Mouse (Mus musculus): ENCODE measurements at regions not wholly inside any gene's neighbourhood (a gene's known extent, or its start where the extent isn't known, plus 50 kb on each side); places are given as distances from the start of the nearest gene placed in this dataset.

DNA sequence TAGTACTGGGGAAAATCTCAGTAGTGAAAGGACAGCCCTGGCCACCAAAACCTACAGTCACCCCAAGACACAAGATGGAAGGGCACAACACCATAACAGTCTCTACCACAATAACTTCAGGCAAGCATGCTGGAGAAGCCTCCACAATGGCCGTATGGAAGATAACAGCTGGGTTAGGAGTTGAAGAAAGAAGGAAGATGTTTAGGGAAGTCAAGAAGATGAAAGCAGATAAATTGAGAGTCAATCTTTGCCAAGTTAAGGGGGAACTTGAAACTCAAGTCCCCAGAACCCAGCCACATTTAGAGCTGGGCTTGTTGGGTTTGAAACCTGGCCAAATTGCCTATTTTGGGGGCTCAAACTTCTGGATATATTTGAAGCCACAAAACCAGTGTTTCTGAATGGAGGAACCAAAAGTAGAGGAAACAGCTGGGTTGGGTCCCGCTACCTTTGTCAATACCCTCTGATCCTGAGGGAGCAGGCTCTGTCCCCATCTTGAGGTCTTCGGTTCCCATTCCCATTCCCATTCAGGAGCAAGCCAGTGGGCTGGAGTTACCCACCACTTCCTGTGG, 147.8 kb downstream of the Cdc5l start:
- DNase-seq, result no peak

DNA sequence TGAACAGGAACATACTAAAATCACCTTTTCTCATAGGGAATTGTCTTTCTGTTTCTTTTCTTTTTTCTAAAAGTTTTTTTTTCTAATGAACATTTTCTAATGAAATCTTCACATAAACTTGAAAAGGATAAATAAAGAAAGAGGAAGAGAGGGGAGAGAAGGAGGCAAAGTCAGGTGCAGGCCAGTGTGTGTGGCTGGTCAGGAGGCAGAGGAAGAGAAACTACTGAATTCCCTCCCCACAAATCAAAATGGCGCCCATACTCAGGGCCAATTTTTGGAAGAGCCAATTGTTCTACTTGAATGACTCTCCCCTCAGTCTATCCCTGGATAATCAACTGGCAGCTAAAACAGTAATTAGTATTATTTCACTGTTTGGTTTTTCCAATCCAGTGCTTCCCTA, 152.0 kb downstream of the Cdc5l start:
- no peak for DNase-seq

- DNase-seq, result no peak
Measured at GRCm38 (mm10) chr17:45279811-45280205, 153.7 kb downstream of the Cdc5l start.

DNA sequence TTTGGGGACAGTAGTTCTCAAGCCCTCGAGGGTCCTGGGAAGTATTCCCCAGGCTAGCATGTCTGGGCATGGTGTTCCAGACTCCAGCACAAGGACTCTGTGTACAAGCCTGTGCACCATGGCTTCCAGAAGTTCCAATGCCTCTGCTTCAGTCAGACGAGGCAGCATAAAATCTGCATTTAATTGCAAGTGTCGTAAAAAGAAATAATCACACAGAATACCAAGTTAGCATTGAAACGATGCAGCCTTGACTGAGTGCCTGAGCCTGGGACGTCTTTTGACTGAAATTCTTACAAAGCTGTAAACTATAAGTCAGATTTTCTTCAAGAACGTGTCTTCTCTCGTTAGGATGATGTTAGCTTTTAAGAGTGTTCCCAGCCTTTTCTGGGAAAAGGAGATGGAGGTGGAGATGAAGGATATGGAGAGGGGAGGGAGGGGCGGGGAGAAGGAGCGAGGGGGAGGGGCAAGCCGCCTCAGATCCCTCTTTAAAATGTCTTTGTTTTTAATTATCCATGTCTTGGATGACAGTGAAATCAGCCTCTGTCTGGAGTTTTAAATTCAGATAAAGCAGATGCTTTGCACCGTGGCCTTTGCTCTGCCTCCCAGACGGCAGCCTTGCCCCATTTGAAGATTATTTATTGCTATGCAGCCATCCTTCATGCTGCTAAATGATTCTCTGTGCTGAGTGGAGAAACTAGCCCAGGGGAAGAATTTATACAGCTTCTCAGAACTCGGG, 154.3 kb downstream of the Cdc5l start:
- DNase-seq, result peak; percentile 46

DNA sequence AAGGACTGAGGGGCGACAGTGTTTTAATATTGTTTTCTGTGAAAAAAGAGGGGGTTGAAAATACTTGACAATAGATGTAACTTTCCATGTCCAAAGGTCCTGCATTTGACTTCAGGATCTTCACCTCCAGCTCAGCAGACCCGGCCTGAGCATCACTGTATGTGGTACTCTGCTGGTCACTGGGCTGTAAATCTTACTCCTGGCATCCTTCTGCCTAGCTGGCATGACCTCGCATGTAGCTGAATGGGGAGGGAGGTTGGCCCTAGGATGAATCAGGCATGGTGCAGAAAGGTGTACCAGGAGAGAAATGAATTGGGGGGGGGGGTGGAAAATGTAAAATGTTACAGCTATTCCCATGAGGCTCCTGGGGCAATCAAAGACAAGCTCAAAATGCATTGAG, 156.0 kb downstream of the Cdc5l start:
- DNase-seq, result no peak

DNA sequence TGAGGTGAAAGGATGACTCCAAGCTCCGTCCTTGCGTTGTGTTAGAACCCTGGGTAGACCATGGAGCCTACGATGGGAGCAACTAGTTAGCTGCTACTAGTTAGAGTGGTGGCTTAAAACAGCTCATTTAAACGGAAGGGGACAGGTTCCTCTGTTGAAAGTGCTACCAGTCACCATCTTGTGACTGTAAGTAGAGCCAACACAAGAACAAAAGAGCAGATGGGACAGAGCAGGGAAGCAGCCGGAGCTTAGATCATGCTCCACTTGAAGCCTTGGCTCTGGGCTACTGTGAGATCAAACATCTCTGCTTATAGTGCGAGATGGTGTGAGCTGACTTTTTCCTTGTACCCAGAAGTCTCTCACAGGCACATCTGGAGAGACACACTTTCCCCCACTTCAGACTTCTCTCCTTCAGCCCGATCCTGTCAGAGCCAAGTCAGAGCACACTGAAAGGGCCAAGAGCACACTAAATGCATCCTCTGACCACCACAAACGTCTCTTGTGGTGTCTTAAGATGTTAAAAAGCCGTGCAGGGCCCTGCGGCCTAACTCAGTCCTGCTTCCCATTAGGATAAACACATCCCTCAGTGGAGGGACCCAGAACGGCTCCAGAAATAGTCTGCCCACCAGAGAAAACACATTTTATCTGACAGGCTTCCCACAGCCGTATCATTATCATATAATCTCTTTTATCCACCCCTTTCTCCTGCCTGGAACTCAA, 156.7 kb downstream of the Cdc5l start:
- no peak for DNase-seq

GRCm38 (mm10) chr17:45274894-45275293, 158.6 kb downstream of the Cdc5l start:
- peak; percentile 58 for DNase-seq

- no peak for DNase-seq
Measured at GRCm38 (mm10) chr17:45266776-45267175, 166.8 kb downstream of the Cdc5l start.

- DNase-seq, result no peak
Measured at GRCm38 (mm10) chr17:45265587-45265986, 167.9 kb downstream of the Cdc5l start.

GRCm38 (mm10) chr17:45264434-45264833, 169.1 kb downstream of the Cdc5l start:
- DNase-seq, result no peak

DNA sequence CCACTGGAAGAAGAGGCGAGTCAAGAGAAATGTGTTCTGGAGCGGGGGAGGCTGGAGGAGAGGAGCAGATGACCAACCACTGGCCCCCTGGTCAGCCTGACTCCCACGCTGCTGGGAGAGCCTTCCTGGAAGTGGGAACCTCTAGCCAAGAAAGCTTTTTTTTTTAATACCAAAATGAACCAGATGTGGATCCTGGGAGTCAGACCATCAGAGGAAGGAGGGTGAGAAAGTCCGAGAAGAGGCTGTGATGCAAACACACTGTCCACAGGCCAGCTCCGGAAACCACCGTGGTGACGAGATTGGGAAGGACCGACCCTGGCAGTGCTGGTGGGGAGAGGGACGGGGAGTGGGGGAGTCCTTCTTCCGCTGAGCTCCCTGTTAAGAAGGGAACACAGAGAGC, 173.1 kb downstream of the Cdc5l start:
- no peak for DNase-seq

GRCm38 (mm10) chr17:45258007-45258406, 175.5 kb downstream of the Cdc5l start:
- no peak for DNase-seq

- no peak for DNase-seq
Measured at GRCm38 (mm10) chr17:45252593-45253230, 180.8 kb downstream of the Cdc5l start.

DNA sequence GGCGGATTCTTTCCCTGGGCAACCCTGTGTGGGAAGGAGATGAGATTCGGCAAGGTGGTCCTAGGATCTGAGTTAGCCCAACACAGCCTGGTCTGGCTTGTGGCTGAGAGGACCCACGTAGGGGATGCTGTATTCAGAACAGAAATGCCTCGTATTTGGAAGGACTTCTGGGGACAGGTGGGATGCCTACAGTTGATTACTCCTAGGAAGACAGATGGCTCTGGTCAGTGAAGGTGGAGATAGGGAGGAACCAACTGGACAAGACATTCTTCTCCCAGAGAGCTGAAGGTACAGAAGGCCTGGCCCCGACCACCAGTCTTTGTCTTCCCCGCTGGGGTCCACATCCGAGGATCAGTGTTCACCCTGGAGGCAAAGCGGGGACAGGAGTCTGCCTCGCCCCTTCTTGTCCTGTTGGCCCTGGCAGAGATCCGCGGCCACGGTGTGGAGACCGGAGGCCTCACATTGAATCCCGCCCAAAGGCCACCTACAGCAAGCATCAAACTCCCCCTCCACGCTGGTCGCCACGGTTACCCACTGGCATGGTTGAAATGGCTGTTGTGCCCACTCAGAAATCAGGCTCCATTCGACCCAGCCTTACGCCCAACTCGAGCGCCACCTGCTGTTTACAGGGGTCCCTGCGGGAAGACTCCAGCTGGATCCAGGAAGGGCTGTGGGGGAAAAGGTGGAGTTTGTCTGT, 182.4 kb downstream of the Cdc5l start:
- DNase-seq, result peak; percentile 87

DNA sequence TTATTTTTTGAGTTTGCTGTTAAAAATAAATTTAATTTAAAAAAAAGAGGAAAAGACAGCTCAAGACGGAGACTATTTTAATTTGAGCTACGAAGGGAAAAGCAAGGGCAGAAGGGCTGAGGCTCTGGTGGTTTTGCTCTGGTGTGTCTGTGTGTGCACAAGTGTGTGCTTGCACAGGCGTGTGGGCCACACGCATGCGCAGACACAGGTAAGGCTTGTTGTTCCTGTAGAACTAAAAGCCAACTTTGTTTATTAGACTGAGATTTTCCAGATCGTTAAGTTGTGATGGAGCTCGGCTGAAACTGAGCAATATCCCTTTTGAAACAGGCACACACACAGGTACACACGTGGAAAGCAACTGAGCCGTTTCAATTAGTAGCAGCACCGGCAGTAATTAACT, 183.1 kb downstream of the Cdc5l start:
- DNase-seq, result no peak

DNA sequence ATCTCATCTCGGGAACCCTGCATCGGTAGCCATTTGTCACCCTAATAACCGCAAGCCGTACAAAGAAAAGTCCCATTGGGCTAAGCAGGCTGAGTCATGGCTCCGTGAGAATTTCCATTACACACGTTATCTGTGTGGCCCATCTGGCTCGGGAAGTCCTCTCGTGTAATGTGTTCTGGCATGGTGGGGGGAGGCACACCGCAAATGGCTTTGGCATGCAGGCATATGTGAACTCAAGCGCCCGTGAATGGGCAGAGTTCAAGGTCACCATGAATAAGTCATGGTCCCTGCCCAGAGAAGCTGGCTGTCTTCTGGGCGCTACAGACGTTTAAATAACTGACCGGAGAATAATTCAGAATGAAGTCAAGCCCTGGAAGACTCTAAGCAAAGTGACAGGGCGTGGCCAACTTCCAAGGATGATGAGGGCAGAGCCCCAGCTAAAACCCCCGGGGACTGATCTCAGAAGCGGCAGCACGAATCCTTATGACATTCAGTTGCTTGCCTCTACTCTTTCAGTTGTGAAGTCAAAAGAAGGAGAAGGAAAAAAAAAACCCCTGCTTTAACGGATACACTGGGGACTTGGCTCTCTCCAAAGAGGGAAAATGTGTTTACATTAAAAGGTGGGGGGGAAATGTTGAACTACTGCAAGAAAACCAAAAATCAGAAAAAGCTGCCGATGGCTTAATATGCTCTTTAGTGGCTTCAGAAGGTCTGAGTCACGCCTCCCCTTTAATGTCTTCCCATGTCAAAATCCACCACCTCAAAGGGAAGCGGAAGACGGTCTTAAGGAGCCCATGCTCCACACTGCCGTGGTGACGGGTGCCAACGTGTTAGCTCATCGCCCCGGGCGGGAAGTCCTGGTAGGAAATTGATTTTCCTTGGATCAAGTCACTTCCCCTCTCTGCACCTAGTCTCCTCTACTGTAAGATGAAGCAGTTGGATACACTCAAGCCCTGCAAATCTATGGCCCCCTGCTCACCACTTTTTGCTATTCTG, 186.1 kb downstream of the Cdc5l start:
- DNase-seq, result no peak

- no peak for DNase-seq
Measured at GRCm38 (mm10) chr17:45244870-45245269, 188.7 kb downstream of the Cdc5l start.

GRCm38 (mm10) chr17:45243103-45243502, 190.4 kb downstream of the Cdc5l start:
- DNase-seq, result no peak

- DNase-seq, result no peak
Measured at GRCm38 (mm10) chr17:45242076-45242475, 191.5 kb downstream of the Cdc5l start.

- no peak for DNase-seq
Measured at GRCm38 (mm10) chr17:45240963-45241543, 192.5 kb downstream of the Cdc5l start.

DNA sequence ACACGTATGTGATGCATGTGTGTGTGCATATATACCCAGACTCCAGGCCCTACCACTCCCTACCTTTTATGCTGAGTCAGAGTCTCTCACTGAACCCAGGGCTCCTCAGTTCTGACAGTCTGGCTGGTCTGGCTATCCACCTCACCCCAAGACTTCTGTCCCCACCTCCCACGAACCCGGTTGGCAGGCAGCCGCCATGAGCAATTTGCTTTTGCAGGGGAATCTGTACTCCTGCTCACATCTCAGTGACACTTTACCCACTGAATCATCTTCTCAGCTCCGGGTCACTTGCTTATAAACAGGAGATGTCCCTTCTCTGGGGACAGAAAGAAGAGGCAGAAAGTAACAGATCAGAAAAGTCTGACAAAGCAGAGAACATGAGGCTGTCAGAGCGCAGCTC, 193.0 kb downstream of the Cdc5l start:
- no peak for DNase-seq

Measured in embryo, embryonic 11 days (tissue).